Mouse (Mus musculus) MEL (cell line): ENCODE data around the gene Wnt9a. TPM values are rescaled to one million over a fixed set of nuclear protein-coding genes. Genes with fewer than 3 reads are reported as not detected.

ENCODE experiments used
- DNase-seq: peaks from one replicate; pipeline ENCODE4 v3.0.0; 2011; ENCODE audit warnings: low read depth, low spot score
- H3K27ac ChIP-seq: 2 replicates; pipeline ENCODE4 v1.5.1; 2012; ENCODE audit warnings: low read depth, mild to moderate bottlenecking, control low read depth, low read length, moderate library complexity; ENCODE audit not compliant: control insufficient read depth
- H3K27me3 ChIP-seq, 2 experiments: fragments of 150-350 bp in 1 of 2; sonication (generic) in 1 of 2; 2 replicates each; pipeline ENCODE4 v1.6.1; 2012; ENCODE audit warnings: low read length in 2 of 2, mild to moderate bottlenecking in 2 of 2, improper control_type of control experiment in 1 of 2, moderate library complexity in 1 of 2; ENCODE audit not compliant: insufficient read depth in 2 of 2, control insufficient read depth in 1 of 2
- H3K36me3 ChIP-seq, 2 experiments: 2 replicates each; pipeline ENCODE4 v1.6.1; 2012 to 2014; ENCODE audit warnings: low read length in 2 of 2, improper control_type of control experiment in 1 of 2, inconsistent platforms in 1 of 2, mild to moderate bottlenecking in 1 of 2; ENCODE audit not compliant: insufficient read depth in 2 of 2, control insufficient read depth in 1 of 2
- H3K4me1 ChIP-seq, 2 experiments: fragments of 150-350 bp in 1 of 2; sonication (generic) in 1 of 2; 2 replicates each; pipeline ENCODE4 v1.6.1; 2012; ENCODE audit warnings: low read length in 2 of 2, improper control_type of control experiment in 1 of 2, mild to moderate bottlenecking in 1 of 2; ENCODE audit not compliant: insufficient read depth in 2 of 2, control insufficient read depth in 1 of 2
- H3K4me3 ChIP-seq, 2 experiments: fragments of 150-350 bp in 1 of 2; sonication (generic) in 1 of 2; 2 replicates each; pipeline ENCODE4 v1.5.1; 2012; ENCODE audit warnings: low read depth in 2 of 2, low read length in 2 of 2, mild to moderate bottlenecking in 2 of 2, moderate library complexity in 2 of 2, control low read depth in 1 of 2, improper control_type of control experiment in 1 of 2; ENCODE audit not compliant: control insufficient read depth in 1 of 2, insufficient read depth in 1 of 2
- H3K79me2 ChIP-seq: 2 replicates; pipeline ENCODE4 v1.6.1; 2012; ENCODE audit warnings: mild to moderate bottlenecking, low read length, moderate library complexity; ENCODE audit not compliant: control insufficient read depth, poor library complexity, insufficient read depth
- H3K9ac ChIP-seq: 2 replicates; pipeline ENCODE4 v1.6.1; 2012; ENCODE audit warnings: low read depth, mild to moderate bottlenecking, control low read depth, low read length, moderate library complexity; ENCODE audit not compliant: control insufficient read depth, poor library complexity, severe bottlenecking
- H3K9me3 ChIP-seq: fragments of 150-350 bp; sonication (generic); replicated peaks from 2 replicates; pipeline ENCODE4 v1.6.1; 2012; ENCODE audit warnings: mild to moderate bottlenecking, low read length, improper control_type of control experiment, moderate library complexity; ENCODE audit not compliant: insufficient read depth
- BHLHE40 ChIP-seq: IDR thresholded peaks from 2 replicates; pipeline ENCODE4 v1.6.1; 2012; ENCODE audit warnings: low read depth, mild to moderate bottlenecking, inconsistent platforms, low read length, improper control_type of control experiment, borderline replicate concordance
- CHD1 ChIP-seq: IDR thresholded peaks from 2 replicates; pipeline ENCODE4 v1.6.1; 2012; ENCODE audit warnings: low read depth, mild to moderate bottlenecking, inconsistent platforms, low read length, improper control_type of control experiment
- CHD2 ChIP-seq: IDR thresholded peaks from 2 replicates; pipeline ENCODE4 v1.6.1; 2011; ENCODE audit warnings: low read length, improper control_type of control experiment
- CTCF ChIP-seq, 3 experiments: IDR thresholded peaks in 2 of 3; conservative IDR thresholded peaks in 1 of 3; 2 replicates each; pipeline ENCODE4 v1.5.1; 2011 to 2012; ENCODE audit warnings: low read length in 3 of 3, low read depth in 2 of 3, mild to moderate bottlenecking in 2 of 3, improper control_type of control experiment in 1 of 3, inconsistent platforms in 1 of 3, mixed read lengths in 1 of 3, moderate library complexity in 1 of 3; ENCODE audit not compliant: control insufficient read depth in 1 of 3, insufficient read depth in 1 of 3, poor library complexity in 1 of 3, severe bottlenecking in 1 of 3
- E2F4 ChIP-seq: IDR thresholded peaks from 2 replicates; pipeline ENCODE4 v1.6.1; 2011; ENCODE audit warnings: low read depth, low read length, improper control_type of control experiment, borderline replicate concordance
- ETS1 ChIP-seq: IDR thresholded peaks from 2 replicates; pipeline ENCODE4 v1.6.1; 2012; ENCODE audit warnings: low read depth, mild to moderate bottlenecking, inconsistent platforms, low read length, improper control_type of control experiment, moderate library complexity
- MAX ChIP-seq: IDR thresholded peaks from 2 replicates; pipeline ENCODE4 v1.6.1; 2011; ENCODE audit warnings: low read length, improper control_type of control experiment
- MAZ ChIP-seq: IDR thresholded peaks from 2 replicates; pipeline ENCODE4 v1.6.1; 2012; ENCODE audit warnings: low read depth, mild to moderate bottlenecking, inconsistent platforms, low read length, improper control_type of control experiment
- MEF2A ChIP-seq: IDR thresholded peaks from 2 replicates; pipeline ENCODE4 v1.6.1; 2014; ENCODE audit warnings: low read depth, mild to moderate bottlenecking, inconsistent platforms, low read length, improper control_type of control experiment; ENCODE audit not compliant: poor library complexity, insufficient replicate concordance, severe bottlenecking; ENCODE audit errors: extremely low read depth
- MXI1 ChIP-seq: IDR thresholded peaks from 2 replicates; pipeline ENCODE4 v1.6.1; 2011; ENCODE audit warnings: mild to moderate bottlenecking, low read depth, low read length, improper control_type of control experiment
- MYC ChIP-seq: IDR thresholded peaks from 2 replicates; pipeline ENCODE4 v1.6.1; 2011; ENCODE audit warnings: low read depth, mild to moderate bottlenecking, low read length, improper control_type of control experiment, moderate library complexity
- POLR2AphosphoS2 ChIP-seq: IDR thresholded peaks from 2 replicates; pipeline ENCODE4 v1.6.1; 2011; ENCODE audit warnings: low read length, improper control_type of control experiment
- RAD21 ChIP-seq: IDR thresholded peaks from 2 replicates; pipeline ENCODE4 v1.6.1; 2011; ENCODE audit warnings: mild to moderate bottlenecking, low read depth, low read length, improper control_type of control experiment
- RCOR1 ChIP-seq: IDR thresholded peaks from 2 replicates; pipeline ENCODE4 v1.6.1; 2012; ENCODE audit warnings: low read depth, mild to moderate bottlenecking, inconsistent platforms, low read length, improper control_type of control experiment
- SIN3A ChIP-seq: IDR thresholded peaks from 2 replicates; pipeline ENCODE4 v1.6.1; 2012; ENCODE audit warnings: low read length, improper control_type of control experiment, inconsistent platforms
- SMC3 ChIP-seq: IDR thresholded peaks from 2 replicates; pipeline ENCODE4 v1.6.1; 2011; ENCODE audit warnings: low read depth, low read length, improper control_type of control experiment
- TAL1 ChIP-seq: IDR thresholded peaks from 2 replicates; pipeline ENCODE4 v1.6.1; 2012; ENCODE audit warnings: mild to moderate bottlenecking, inconsistent platforms, low read length, moderate library complexity, mixed read lengths
- UBTF ChIP-seq: IDR thresholded peaks from 2 replicates; pipeline ENCODE4 v1.6.1; 2012; ENCODE audit warnings: low read depth, mild to moderate bottlenecking, inconsistent platforms, low read length, improper control_type of control experiment, moderate library complexity, borderline replicate concordance; ENCODE audit not compliant: insufficient read depth
- USF1 ChIP-seq: IDR thresholded peaks from 2 replicates; pipeline ENCODE4 v1.6.1; 2014; ENCODE audit warnings: low read depth, mild to moderate bottlenecking, inconsistent platforms, low read length, improper control_type of control experiment, moderate library complexity
- USF2 ChIP-seq, 2 experiments: IDR thresholded peaks; 2 replicates each; pipeline ENCODE4 v1.6.1; 2011 to 2012; ENCODE audit warnings: improper control_type of control experiment in 2 of 2, low read length in 2 of 2, borderline replicate concordance in 1 of 2, inconsistent platforms in 1 of 2, low read depth in 1 of 2, mild to moderate bottlenecking in 1 of 2; ENCODE audit not compliant: insufficient read depth in 1 of 2
- ZC3H11A ChIP-seq: IDR thresholded peaks from 2 replicates; pipeline ENCODE4 v1.6.1; 2012; ENCODE audit warnings: low read depth, mild to moderate bottlenecking, inconsistent platforms, low read length, improper control_type of control experiment
- ZKSCAN1 ChIP-seq: IDR thresholded peaks from 2 replicates; pipeline ENCODE4 v1.6.1; 2012; ENCODE audit warnings: low read depth, mild to moderate bottlenecking, inconsistent platforms, low read length, improper control_type of control experiment, moderate library complexity
- ZMIZ1 ChIP-seq: IDR thresholded peaks from 2 replicates; pipeline ENCODE4 v1.6.1; 2012; ENCODE audit warnings: low read depth, mild to moderate bottlenecking, inconsistent platforms, low read length, improper control_type of control experiment, moderate library complexity
- polyA plus RNA-seq, 2 experiments: library from polyadenylated mRNA; stranded (reverse) in 1 of 2; unstranded in 1 of 2; fragments of >175 nt in 1 of 2; fragments of >200 nt in 1 of 2; gene quantifications; 2 replicates each; pipeline versions ENCODE4 v1.2.1 to v1.2.4; 2012; ENCODE audit warnings: low replicate concordance in 2 of 2, low read depth in 1 of 2; ENCODE audit not compliant: insufficient read length in 2 of 2, insufficient read depth in 1 of 2, missing spikeins in 1 of 2
- total RNA-seq: library from RNA; depleted of rRNA; stranded (reverse); fragments of 300-350 nt; gene quantifications from 2 replicates; pipeline ENCODE4 v1.2.3, GENCODE M21; 2012

The Wnt9a gene
- total and polyA plus RNA-seq, 3 experiments, result not detected

- Histone ChIP-seq H3K9ac (no peak overlapping the region), H3K36me3 (no peaks in the 10 kb centered on the region), H3K4me3 (no peak overlapping the region), H3K4me1 (peaks cover 0 to 5% of the 10 kb centered on the region in 2 experiments; a peak in 2 of 4 replicates), H3K79me2 (no peaks in the 10 kb centered on the region), H3K9me3 (no peaks in the 10 kb centered on the region), H3K27me3 (peaks cover 0 to 2% of the 10 kb centered on the region in 2 experiments; a peak in 1 of 4 replicates), H3K27ac (no peak overlapping the region)
- no peak for DNase-seq
- TF ChIP-seq MAX (no peak), SIN3A (no peak), ETS1 (no peak), UBTF (no peak), USF1 (no peak), POLR2AphosphoS2 (no peak), MYC (no peak)
These were observed 31.4 kb downstream of the Wnt9a start for GRCm38 (mm10) chr11:59337955-59338735.

GRCm38 (mm10) chr11:59338736-59339120, 32.0 kb downstream of the Wnt9a start:
- TF ChIP-seq E2F4 (no peak), ETS1 (no peak), CTCF (IDR thresholded peaks at IDR 0.05 in 2 of 3, conservative IDR thresholded peaks at IDR 0.05 in 1 of 3; ENCODE audit: control insufficient read depth in 1 of 3, insufficient read depth in 1 of 3, low read depth in 2 of 3, low read length in 3 of 3, poor library complexity in 1 of 3, severe bottlenecking in 1 of 3) (no peak), SMC3 (no peak), BHLHE40 (no peak), RAD21 (no peak), UBTF (no peak), USF2 (IDR thresholded peaks at IDR 0.05; ENCODE audit: borderline replicate concordance in 1 of 2, insufficient read depth in 1 of 2, low read depth in 1 of 2, low read length in 2 of 2) (no peak), ZMIZ1 (no peak), MEF2A (no peak), POLR2AphosphoS2 (no peak), RCOR1 (no peak), CHD2 (no peak), MXI1 (no peak), CHD1 (no peak), ZKSCAN1 (no peak), MAZ (no peak), ZC3H11A (no peak), MAX (no peak), TAL1 (no peak)
- TF ChIP-seq, all 39 proteins: peak for 0
- H3K27ac ChIP-seq, result no peak overlapping the region
- H3K9ac ChIP-seq, result no peak overlapping the region
- no peaks in the 10 kb centered on the region for H3K9me3 ChIP-seq
- no peaks in the 10 kb centered on the region for H3K36me3 ChIP-seq
- peaks cover 0 to 2% of the 10 kb centered on the region in 2 experiments; a peak in 1 of 4 replicates for H3K27me3 ChIP-seq
- no peak overlapping the region for H3K4me3 ChIP-seq
- peaks cover 0 to 6% of the 10 kb centered on the region in 2 experiments; a peak in 2 of 4 replicates for H3K4me1 ChIP-seq
- no peak for DNase-seq
- no peaks in the 10 kb centered on the region for H3K79me2 ChIP-seq
